Mouse (Mus musculus) 3T3-L1 (cell line): ENCODE results near the gene Gm3625.
A peak's percentile ranks its signal among the peaks of the same experiment; 100 is the strongest.

ENCODE experiments used
- DNase-seq: peaks from one replicate; pipeline ENCODE4 v3.0.0-alpha.2; 2015; ENCODE audit warnings: low read depth, low spot score

The Gm3625 gene

GRCm38 (mm10) chr12:4592541-4593165, at the start of gene Gm3625, which contains the start of gene Itsn2:
Gm3625 (minus strand) TSS chr12:4592927.
Itsn2 (plus strand) TSS chr12:4592638.
- peak; percentile 48 for DNase-seq

- no peak for DNase-seq
Observed at GRCm38 (mm10) chr12:4640737-4641136, 48.0 kb upstream of the Gm3625 start.

DNA sequence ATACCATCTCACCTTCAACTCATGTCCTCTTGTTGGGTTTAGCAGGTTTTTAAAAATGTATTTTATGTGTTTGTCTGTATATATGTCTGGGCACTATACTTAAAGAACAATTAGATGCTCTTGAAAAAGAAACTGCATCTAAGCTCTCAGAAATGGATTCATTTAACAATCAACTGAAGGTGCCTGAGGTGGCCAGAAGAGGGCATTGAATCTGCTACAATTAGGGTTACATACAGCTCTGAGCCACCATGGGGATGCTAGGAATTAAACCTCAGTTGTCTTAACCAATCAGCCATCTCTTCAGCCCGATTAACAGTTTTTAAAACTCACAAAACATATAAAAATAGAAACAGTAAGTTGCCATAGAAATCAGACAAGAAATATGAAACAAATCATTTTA, 45.7 kb upstream of the Gm3625 start:
- DNase-seq: peak; percentile 33

- no peak for DNase-seq
Observed at GRCm38 (mm10) chr12:4632957-4633356, 40.2 kb upstream of the Gm3625 start.

DNA sequence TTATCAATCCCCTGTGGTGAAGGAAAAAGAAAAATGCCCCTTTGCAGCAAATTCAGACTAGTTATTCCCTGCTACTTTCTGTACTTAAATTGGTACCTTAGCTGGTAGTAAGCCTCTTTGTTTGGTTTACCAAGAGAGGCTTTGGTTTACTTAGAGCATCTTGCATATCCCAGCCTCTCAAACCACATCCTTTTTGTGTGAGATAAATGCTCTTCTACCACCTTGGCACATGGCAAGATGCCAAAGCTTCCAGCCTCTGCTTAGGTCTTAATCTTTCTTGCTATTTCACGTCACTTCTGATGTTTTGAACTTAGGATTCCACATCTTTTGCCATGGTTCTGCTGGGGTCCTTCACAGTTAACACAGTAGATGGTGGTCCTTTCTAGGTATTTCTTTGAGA, 31.5 kb upstream of the Gm3625 start:
- no peak for DNase-seq

- DNase-seq: no peak
Observed at GRCm38 (mm10) chr12:4614722-4615121, 22.0 kb upstream of the Gm3625 start.

DNA sequence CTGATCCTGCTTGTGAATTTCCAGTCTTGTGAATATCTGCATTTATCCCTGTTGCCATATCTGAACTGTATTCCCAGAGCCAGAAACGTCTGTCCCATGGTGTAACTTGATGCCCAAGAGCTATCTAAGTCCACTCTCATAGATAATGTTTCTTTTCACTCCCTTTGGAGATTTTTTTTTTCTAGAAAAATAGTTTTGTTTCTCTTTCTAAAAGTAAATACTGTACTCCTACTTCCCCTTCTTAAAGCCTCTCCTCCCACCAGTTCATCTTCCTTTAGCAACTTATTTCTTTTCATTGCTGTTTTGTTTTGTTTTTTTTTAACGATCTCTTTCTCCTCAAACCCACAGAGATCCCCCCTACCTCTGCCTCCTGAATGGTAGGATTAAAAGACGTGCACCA, 13.9 kb upstream of the Gm3625 start:
- no peak for DNase-seq

DNA sequence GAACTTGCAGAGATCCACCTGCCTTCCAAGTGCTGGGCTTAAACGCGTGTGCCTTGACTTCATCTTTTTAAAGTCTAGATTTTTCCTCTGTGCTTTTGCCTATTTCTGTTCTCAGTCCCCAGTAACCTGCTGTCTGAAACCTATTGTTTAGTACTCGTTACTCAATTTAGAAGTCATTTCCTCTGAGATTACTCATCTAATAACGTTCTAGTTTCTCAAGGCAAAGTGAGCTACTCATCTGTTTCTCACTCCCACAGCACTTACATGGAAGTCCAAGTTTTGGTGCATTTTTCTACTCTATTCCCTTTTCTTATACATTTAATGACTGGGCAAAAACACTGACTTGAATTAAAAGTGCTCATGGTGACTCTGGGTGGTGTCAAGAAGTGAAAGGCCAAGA, 7.0 kb upstream of the Gm3625 start:
- DNase-seq: no peak

GRCm38 (mm10) chr12:4598666-4599428, 6.1 kb upstream of the Gm3625 start:
- no peak for DNase-seq

DNA sequence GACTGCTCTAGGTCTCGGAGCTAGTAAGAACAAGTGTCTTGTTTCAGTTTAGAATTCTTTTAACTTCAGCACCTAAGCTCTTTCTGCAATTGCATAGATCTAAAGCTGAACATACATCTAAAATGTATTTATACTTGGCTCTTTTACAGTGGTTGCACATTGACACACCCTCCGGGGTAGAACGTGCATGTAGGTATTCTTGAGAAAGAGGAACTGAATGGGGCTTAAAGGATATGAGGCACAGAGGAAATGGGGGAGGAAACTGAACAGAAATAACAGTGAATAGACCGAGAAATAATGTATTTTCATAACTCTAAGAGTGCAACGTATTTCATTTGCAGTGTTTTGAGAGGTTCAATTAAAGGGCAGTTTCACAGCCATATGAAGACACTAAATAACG, 2.3 kb upstream of the Gm3625 start:
- no peak for DNase-seq

- no peak for DNase-seq
Observed at GRCm38 (mm10) chr12:4593930-4594391, 1.2 kb upstream of the Gm3625 start.

GRCm38 (mm10) chr12:4593166-4593929, 621 bp upstream of the Gm3625 start:
- peak; percentile 62 for DNase-seq

- DNase-seq: peak; percentile 57
Observed at GRCm38 (mm10) chr12:4592025-4592424, 702 bp downstream of the Gm3625 start.

GRCm38 (mm10) chr12:4588603-4589002, 4.1 kb downstream of the Gm3625 start:
- DNase-seq: no peak

GRCm38 (mm10) chr12:4587846-4588245, 4.9 kb downstream of the Gm3625 start:
- DNase-seq: no peak

GRCm38 (mm10) chr12:4582326-4582725, 10.4 kb downstream of the Gm3625 start:
- DNase-seq: no peak

DNA sequence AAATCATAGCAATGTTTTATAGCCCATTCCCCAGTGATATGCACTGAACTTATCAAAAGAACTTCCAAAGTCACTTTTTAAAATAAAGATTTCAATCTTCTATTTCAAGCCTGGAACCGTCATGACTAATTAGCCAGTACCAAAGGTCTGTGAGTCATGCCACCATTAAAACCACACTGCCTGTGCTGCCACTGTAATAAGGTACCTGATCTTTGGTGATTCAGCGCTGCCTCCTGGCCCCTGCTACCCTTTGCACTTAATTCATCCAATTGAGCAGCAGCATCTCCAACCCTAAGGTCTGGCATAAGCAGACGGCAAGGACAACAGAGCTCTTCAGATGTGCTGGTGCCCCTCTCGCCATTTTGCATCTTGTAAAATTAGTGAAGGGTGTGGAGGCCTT, 18.7 kb downstream of the Gm3625 start:
- peak; percentile 61 for DNase-seq

- DNase-seq: peak; percentile 77
Observed at GRCm38 (mm10) chr12:4571864-4572263, 20.9 kb downstream of the Gm3625 start.

- DNase-seq: peak; percentile 99
Observed at GRCm38 (mm10) chr12:4558475-4559279, 34.0 kb downstream of the Gm3625 start.

DNA sequence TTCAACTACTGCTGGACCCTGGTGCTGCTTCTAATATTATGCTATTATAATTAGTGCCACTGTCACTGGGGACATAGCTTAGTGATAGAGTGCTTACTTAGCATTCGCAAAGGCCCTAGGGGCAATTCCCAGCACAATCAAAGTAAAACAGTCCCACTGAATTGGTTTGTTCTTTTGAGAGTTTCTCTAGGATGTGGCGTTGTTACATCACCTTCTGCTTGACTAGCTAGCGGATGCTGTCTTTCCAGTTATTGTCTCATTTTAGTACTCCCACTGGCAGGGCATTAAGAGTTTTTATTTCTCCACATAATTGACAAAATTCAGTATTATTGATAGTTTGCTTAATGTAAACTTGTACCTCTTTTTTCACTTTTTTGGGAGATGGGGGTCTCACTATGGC, 34.7 kb downstream of the Gm3625 start:
- DNase-seq: peak; percentile 63

DNA sequence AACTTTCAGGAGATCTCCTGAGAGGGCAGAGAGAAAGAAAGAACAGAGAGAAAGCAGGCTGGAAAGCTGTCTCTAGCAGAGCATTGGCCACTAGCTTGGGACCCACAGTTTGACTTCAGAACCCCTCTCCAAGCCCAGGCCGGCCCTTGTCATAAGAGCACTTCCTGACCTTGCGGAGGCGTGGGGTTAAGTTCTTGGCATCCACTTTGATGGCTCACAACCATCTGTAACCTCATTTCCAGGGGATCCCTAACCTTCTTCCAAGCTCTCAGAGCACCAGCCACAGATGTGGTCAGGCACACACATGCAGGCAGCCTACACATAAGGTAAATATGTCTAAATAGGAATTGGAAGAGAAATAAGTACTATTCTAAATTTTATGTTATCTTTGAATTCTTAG, 35.3 kb downstream of the Gm3625 start:
- DNase-seq: peak; percentile 76
